Mouse (Mus musculus) MEL (cell line): Measurements from ENCODE around the gene Slc7a8. TPM values are rescaled to one million over a fixed set of nuclear protein-coding genes. Genes with fewer than 3 reads are reported as not detected.

ENCODE experiments used
- DNase-seq: peaks from one replicate; pipeline ENCODE4 v3.0.0; 2011; ENCODE audit warnings: low read depth, low spot score
- H3K27ac ChIP-seq: 2 replicates; pipeline ENCODE4 v1.5.1; 2012; ENCODE audit warnings: low read depth, mild to moderate bottlenecking, control low read depth, low read length, moderate library complexity; ENCODE audit not compliant: control insufficient read depth
- H3K27me3 ChIP-seq, 2 experiments: fragments of 150-350 bp in 1 of 2; sonication (generic) in 1 of 2; 2 replicates each; pipeline ENCODE4 v1.6.1; 2012; ENCODE audit warnings: low read length in 2 of 2, mild to moderate bottlenecking in 2 of 2, improper control_type of control experiment in 1 of 2, moderate library complexity in 1 of 2; ENCODE audit not compliant: insufficient read depth in 2 of 2, control insufficient read depth in 1 of 2
- H3K36me3 ChIP-seq, 2 experiments: 2 replicates each; pipeline ENCODE4 v1.6.1; 2012 to 2014; ENCODE audit warnings: low read length in 2 of 2, improper control_type of control experiment in 1 of 2, inconsistent platforms in 1 of 2, mild to moderate bottlenecking in 1 of 2; ENCODE audit not compliant: insufficient read depth in 2 of 2, control insufficient read depth in 1 of 2
- H3K4me1 ChIP-seq, 2 experiments: fragments of 150-350 bp in 1 of 2; sonication (generic) in 1 of 2; 2 replicates each; pipeline ENCODE4 v1.6.1; 2012; ENCODE audit warnings: low read length in 2 of 2, improper control_type of control experiment in 1 of 2, mild to moderate bottlenecking in 1 of 2; ENCODE audit not compliant: insufficient read depth in 2 of 2, control insufficient read depth in 1 of 2
- H3K4me3 ChIP-seq, 2 experiments: fragments of 150-350 bp in 1 of 2; sonication (generic) in 1 of 2; 2 replicates each; pipeline ENCODE4 v1.5.1; 2012; ENCODE audit warnings: low read depth in 2 of 2, low read length in 2 of 2, mild to moderate bottlenecking in 2 of 2, moderate library complexity in 2 of 2, control low read depth in 1 of 2, improper control_type of control experiment in 1 of 2; ENCODE audit not compliant: control insufficient read depth in 1 of 2, insufficient read depth in 1 of 2
- H3K79me2 ChIP-seq: 2 replicates; pipeline ENCODE4 v1.6.1; 2012; ENCODE audit warnings: mild to moderate bottlenecking, low read length, moderate library complexity; ENCODE audit not compliant: control insufficient read depth, poor library complexity, insufficient read depth
- H3K9ac ChIP-seq: 2 replicates; pipeline ENCODE4 v1.6.1; 2012; ENCODE audit warnings: low read depth, mild to moderate bottlenecking, control low read depth, low read length, moderate library complexity; ENCODE audit not compliant: control insufficient read depth, poor library complexity, severe bottlenecking
- H3K9me3 ChIP-seq: fragments of 150-350 bp; sonication (generic); replicated peaks from 2 replicates; pipeline ENCODE4 v1.6.1; 2012; ENCODE audit warnings: mild to moderate bottlenecking, low read length, improper control_type of control experiment, moderate library complexity; ENCODE audit not compliant: insufficient read depth
- BHLHE40 ChIP-seq: IDR thresholded peaks from 2 replicates; pipeline ENCODE4 v1.6.1; 2012; ENCODE audit warnings: low read depth, mild to moderate bottlenecking, inconsistent platforms, low read length, improper control_type of control experiment, borderline replicate concordance
- CHD2 ChIP-seq: IDR thresholded peaks from 2 replicates; pipeline ENCODE4 v1.6.1; 2011; ENCODE audit warnings: low read length, improper control_type of control experiment
- CTCF ChIP-seq, 3 experiments: IDR thresholded peaks in 2 of 3; conservative IDR thresholded peaks in 1 of 3; 2 replicates each; pipeline ENCODE4 v1.5.1; 2011 to 2012; ENCODE audit warnings: low read length in 3 of 3, low read depth in 2 of 3, mild to moderate bottlenecking in 2 of 3, improper control_type of control experiment in 1 of 3, inconsistent platforms in 1 of 3, mixed read lengths in 1 of 3, moderate library complexity in 1 of 3; ENCODE audit not compliant: control insufficient read depth in 1 of 3, insufficient read depth in 1 of 3, poor library complexity in 1 of 3, severe bottlenecking in 1 of 3
- ELF1 ChIP-seq: IDR thresholded peaks from 2 replicates; pipeline ENCODE4 v1.6.1; 2014; ENCODE audit warnings: low read depth, mild to moderate bottlenecking, inconsistent platforms, low read length, improper control_type of control experiment, moderate library complexity
- EP300 ChIP-seq, 2 experiments: IDR thresholded peaks; 2 replicates each; pipeline ENCODE4 v1.6.1; 2011; ENCODE audit warnings: improper control_type of control experiment in 2 of 2, low read length in 2 of 2, low read depth in 1 of 2, mild to moderate bottlenecking in 1 of 2
- GABPA ChIP-seq: IDR thresholded peaks from 2 replicates; pipeline ENCODE4 v1.6.1; 2012; ENCODE audit warnings: low read depth, mild to moderate bottlenecking, inconsistent platforms, low read length, improper control_type of control experiment, moderate library complexity
- KAT2A ChIP-seq: conservative IDR thresholded peaks from 2 replicates; pipeline ENCODE4 v1.6.1; 2012; ENCODE audit warnings: low read depth, low read length, improper control_type of control experiment, inconsistent platforms
- MAX ChIP-seq: IDR thresholded peaks from 2 replicates; pipeline ENCODE4 v1.6.1; 2011; ENCODE audit warnings: low read length, improper control_type of control experiment
- MEF2A ChIP-seq: IDR thresholded peaks from 2 replicates; pipeline ENCODE4 v1.6.1; 2014; ENCODE audit warnings: low read depth, mild to moderate bottlenecking, inconsistent platforms, low read length, improper control_type of control experiment; ENCODE audit not compliant: poor library complexity, insufficient replicate concordance, severe bottlenecking; ENCODE audit errors: extremely low read depth
- MYB ChIP-seq: IDR thresholded peaks from 2 replicates; pipeline ENCODE4 v1.6.1; 2011; ENCODE audit warnings: mild to moderate bottlenecking, low read depth, low read length, improper control_type of control experiment
- MYC ChIP-seq: IDR thresholded peaks from 2 replicates; pipeline ENCODE4 v1.6.1; 2011; ENCODE audit warnings: low read depth, mild to moderate bottlenecking, low read length, improper control_type of control experiment, moderate library complexity
- POLR2A ChIP-seq, 2 experiments: IDR thresholded peaks; 2 replicates each; pipeline ENCODE4 v1.6.1; 2011 to 2012; ENCODE audit warnings: low read length in 2 of 2, mild to moderate bottlenecking in 2 of 2, control low read depth in 1 of 2, improper control_type of control experiment in 1 of 2, low read depth in 1 of 2, moderate library complexity in 1 of 2; ENCODE audit not compliant: control insufficient read depth in 1 of 2, insufficient read depth in 1 of 2, poor library complexity in 1 of 2
- POLR2AphosphoS5 ChIP-seq: IDR thresholded peaks from 2 replicates; pipeline ENCODE4 v1.6.1; 2012; ENCODE audit warnings: low read depth, borderline replicate concordance, mild to moderate bottlenecking, inconsistent platforms, low read length, moderate library complexity, mixed read lengths
- RAD21 ChIP-seq: IDR thresholded peaks from 2 replicates; pipeline ENCODE4 v1.6.1; 2011; ENCODE audit warnings: mild to moderate bottlenecking, low read depth, low read length, improper control_type of control experiment
- SIN3A ChIP-seq: IDR thresholded peaks from 2 replicates; pipeline ENCODE4 v1.6.1; 2012; ENCODE audit warnings: low read length, improper control_type of control experiment, inconsistent platforms
- SMC3 ChIP-seq: IDR thresholded peaks from 2 replicates; pipeline ENCODE4 v1.6.1; 2011; ENCODE audit warnings: low read depth, low read length, improper control_type of control experiment
- TCF12 ChIP-seq: IDR thresholded peaks from 2 replicates; pipeline ENCODE4 v1.6.1; 2014; ENCODE audit warnings: low read depth, mild to moderate bottlenecking, inconsistent platforms, low read length, improper control_type of control experiment, moderate library complexity
- ZC3H11A ChIP-seq: IDR thresholded peaks from 2 replicates; pipeline ENCODE4 v1.6.1; 2012; ENCODE audit warnings: low read depth, mild to moderate bottlenecking, inconsistent platforms, low read length, improper control_type of control experiment
- ZMIZ1 ChIP-seq: IDR thresholded peaks from 2 replicates; pipeline ENCODE4 v1.6.1; 2012; ENCODE audit warnings: low read depth, mild to moderate bottlenecking, inconsistent platforms, low read length, improper control_type of control experiment, moderate library complexity
- polyA plus RNA-seq, 2 experiments: library from polyadenylated mRNA; stranded (reverse) in 1 of 2; unstranded in 1 of 2; fragments of >175 nt in 1 of 2; fragments of >200 nt in 1 of 2; gene quantifications; 2 replicates each; pipeline versions ENCODE4 v1.2.1 to v1.2.4; 2012; ENCODE audit warnings: low replicate concordance in 2 of 2, low read depth in 1 of 2; ENCODE audit not compliant: insufficient read length in 2 of 2, insufficient read depth in 1 of 2, missing spikeins in 1 of 2
- total RNA-seq: library from RNA; depleted of rRNA; stranded (reverse); fragments of 300-350 nt; gene quantifications from 2 replicates; pipeline ENCODE4 v1.2.3, GENCODE M21; 2012

Slc7a8 gene
- total and polyA plus RNA-seq, 3 experiments, result 0.08 to 0.29 TPM; not detected in 1

GRCm38 (mm10) chr14:54822301-54822700 lies 40.6 kb upstream of the Slc7a8 start:
- H3K4me3 ChIP-seq, result no peak overlapping the region
- H3K79me2 ChIP-seq, result no peaks in the 10 kb centered on the region
- no peak overlapping the region for H3K27ac ChIP-seq
- DNase-seq, result no peak
- peaks cover 0 to 7% of the 10 kb centered on the region in 2 experiments; a peak in 2 of 4 replicates for H3K36me3 ChIP-seq
- TF ChIP-seq ZMIZ1 (no peak), KAT2A (no peak)
- H3K27me3 ChIP-seq, result peaks cover 1 to 4% of the 10 kb centered on the region in 2 experiments; a peak in 2 of 4 replicates
- no peaks in the 10 kb centered on the region for H3K9me3 ChIP-seq
- H3K4me1 ChIP-seq, result peaks cover 0 to 3% of the 10 kb centered on the region in 2 experiments; a peak in 1 of 4 replicates
- no peak overlapping the region for H3K9ac ChIP-seq

- no peak overlapping the region for H3K4me3 ChIP-seq
- H3K27ac ChIP-seq, result no peak overlapping the region
- DNase-seq, result peak; percentile 85
- no peak for TF ChIP-seq MAX
- 0 out of 2 replicates have a peak, but pooled peaks have one; percentile 22 for TF ChIP-seq ELF1
- 0 out of 2 replicates have a peak, but pooled peaks have one; percentile 18 for TF ChIP-seq BHLHE40
- no peak for TF ChIP-seq EP300 (IDR thresholded peaks at IDR 0.05; ENCODE audit: low read depth in 1 of 2, low read length in 2 of 2)
- TF ChIP-seq TCF12, result 0 out of 2 replicates have a peak, but pooled peaks have one; percentile 27
- TF ChIP-seq SIN3A, result peak; percentile 64
- TF ChIP-seq RAD21, result peak; percentile 95
- peak; percentile 57 to 95 (median 68) for TF ChIP-seq CTCF (IDR thresholded peaks at IDR 0.05 in 2 of 3, conservative IDR thresholded peaks at IDR 0.05 in 1 of 3; ENCODE audit: control insufficient read depth in 1 of 3, insufficient read depth in 1 of 3, low read depth in 2 of 3, low read length in 3 of 3, poor library complexity in 1 of 3, severe bottlenecking in 1 of 3)
- peak; percentile 98 for TF ChIP-seq SMC3
- no peak for TF ChIP-seq POLR2A (IDR thresholded peaks at IDR 0.05; ENCODE audit: control insufficient read depth in 1 of 2, insufficient read depth in 1 of 2, low read depth in 1 of 2, low read length in 2 of 2, poor library complexity in 1 of 2)
- no peak for TF ChIP-seq CHD2
- no peak for TF ChIP-seq MEF2A
- peak; percentile 58; the same call in 1 of the 2 replicates for TF ChIP-seq MYC
- TF ChIP-seq ZC3H11A, result peak; percentile 99
- TF ChIP-seq GABPA, result no peak
- no peak for TF ChIP-seq MYB
- no peak for TF ChIP-seq ZMIZ1
- TF ChIP-seq POLR2AphosphoS5, result no peak
- H3K4me1 ChIP-seq, result peaks cover 2 to 6% of the 10 kb centered on the region in 2 experiments
- peaks cover 0 to 18% of the 10 kb centered on the region in 2 experiments; a peak in 2 of 4 replicates for H3K36me3 ChIP-seq
- no peak overlapping the region for H3K9ac ChIP-seq
- H3K79me2 ChIP-seq, result no peaks in the 10 kb centered on the region
- H3K27me3 ChIP-seq, result no peaks in the 10 kb centered on the region
- no peaks in the 10 kb centered on the region for H3K9me3 ChIP-seq
Measured at GRCm38 (mm10) chr14:54817791-54818190, 36.0 kb upstream of the Slc7a8 start.
